Mouse (Mus musculus): ENCODE measurements at regions not wholly inside any gene's neighbourhood (a gene's known extent, or its start where the extent isn't known, plus 50 kb on each side); places are given as distances from the start of the nearest gene placed in this dataset.

- peak; percentile 87 to 91 for DNase-seq (ENCODE audit: extremely low spot score in 1 of 2, low spot score in 2 of 2)
- Histone ChIP-seq H3K27ac (peak overlapping the region; percentile 77), H3K4me3 (no peak overlapping the region)
- TF ChIP-seq CTCF (IDR thresholded peaks at IDR 0.05): peak; percentile 95
- intact Hi-C loops (cut with DNase I): loop anchor here (1.0 to 5.0 kb wide), 3 partner anchors 69 to 232 kb away; no protein-coding TSS in a partner anchor
Observed at GRCm38 (mm10) chr9:41461742-41462141, 300.2 kb upstream of the Ubash3b start.

DNA sequence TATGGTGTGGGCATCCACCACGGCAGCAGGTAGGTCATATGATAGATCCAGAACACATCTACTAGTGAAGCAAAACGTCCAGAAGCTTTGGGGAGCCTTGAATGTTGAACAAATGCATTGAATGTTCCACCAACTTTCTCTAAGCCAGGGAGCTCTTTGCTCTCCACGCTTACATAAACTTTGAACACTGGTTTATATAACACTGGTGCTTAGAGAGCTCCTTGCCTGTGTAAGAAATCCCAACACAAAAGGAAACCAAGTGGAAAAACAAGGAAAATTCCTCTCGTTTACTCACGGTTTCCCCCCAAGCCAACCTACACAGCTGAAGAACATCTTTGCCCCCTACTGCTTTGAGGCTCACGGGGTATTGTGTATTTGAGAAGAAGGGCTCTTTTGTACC is 299.2 kb upstream of the Ubash3b start:
- no peak for TF ChIP-seq CTCF (IDR thresholded peaks at IDR 0.05)
- intact Hi-C loops (cut with DNase I): loop anchor here (1.0 to 5.0 kb wide), 3 partner anchors 68 to 231 kb away; no protein-coding TSS in a partner anchor
- DNase-seq (ENCODE audit: extremely low spot score in 1 of 2, low spot score in 2 of 2): no peak
- Histone ChIP-seq H3K4me3 (no peak overlapping the region), H3K27ac (peak overlapping the region; percentile 77)

DNA sequence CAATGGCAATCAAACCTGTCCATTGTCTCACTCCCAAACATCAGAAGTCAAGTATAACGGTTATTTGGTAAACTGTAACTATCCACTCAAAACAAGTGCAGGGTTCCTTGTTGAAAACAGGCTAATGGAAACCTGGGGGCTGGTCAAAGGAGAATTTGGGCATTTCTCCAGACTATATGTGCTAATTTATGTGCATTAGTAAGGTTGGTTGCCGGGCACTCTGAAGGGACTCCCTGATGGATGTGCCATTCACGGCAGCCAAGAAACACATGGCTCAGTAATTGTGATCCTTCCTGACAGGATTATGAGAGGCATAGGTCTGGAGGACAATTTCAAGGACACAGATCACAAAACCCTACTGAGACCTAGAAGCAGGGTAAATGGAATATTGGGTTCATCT is 295.5 kb upstream of the Ubash3b start:
- Histone ChIP-seq H3K27ac (no peak overlapping the region), H3K4me3 (no peak overlapping the region)
- no peak for TF ChIP-seq CTCF (IDR thresholded peaks at IDR 0.05)
- no peak for DNase-seq (ENCODE audit: extremely low spot score in 1 of 2, low spot score in 2 of 2)
- intact Hi-C loops (cut with DNase I): no loop called here

GRCm38 (mm10) chr9:41451738-41452137 is 290.2 kb upstream of the Ubash3b start:
- no peak for DNase-seq (ENCODE audit: extremely low spot score in 1 of 2, low spot score in 2 of 2)
- no peak for TF ChIP-seq CTCF (IDR thresholded peaks at IDR 0.05)
- Histone ChIP-seq H3K4me3 (no peak overlapping the region), H3K27ac (no peak overlapping the region)
- intact Hi-C loops (cut with DNase I): no loop called here

GRCm38 (mm10) chr9:41449233-41449632 is 287.7 kb upstream of the Ubash3b start:
- no peak for TF ChIP-seq CTCF (IDR thresholded peaks at IDR 0.05)
- DNase-seq (ENCODE audit: extremely low spot score in 1 of 2, low spot score in 2 of 2): no peak
- Histone ChIP-seq H3K4me3 (no peak overlapping the region), H3K27ac (no peak overlapping the region)
- intact Hi-C loops (cut with DNase I): no loop called here

DNA sequence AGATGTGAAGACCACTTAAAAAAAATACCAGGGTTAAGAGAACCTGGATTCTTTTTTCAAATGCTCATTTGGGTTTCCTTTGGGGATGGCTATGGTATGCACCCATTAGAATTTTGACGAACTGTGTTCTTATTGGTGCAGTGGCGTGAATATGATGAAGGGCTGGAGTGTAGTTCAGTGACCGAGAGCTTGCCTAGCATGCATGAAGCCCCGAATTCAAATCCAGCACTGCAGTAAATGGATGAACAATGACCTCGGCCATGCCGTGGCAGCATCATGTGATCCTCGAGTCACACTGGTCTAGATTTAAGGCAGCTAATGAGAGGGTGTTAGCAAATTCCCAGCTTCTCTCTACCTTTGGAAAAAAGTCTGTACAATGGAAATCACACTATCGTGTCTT is 286.4 kb upstream of the Ubash3b start:
- intact Hi-C loops (cut with DNase I): loop anchor here (2.0 kb wide), 1 partner anchor 71 kb away; no protein-coding TSS in a partner anchor
- Histone ChIP-seq H3K27ac (peak overlapping the region; percentile 93), H3K4me3 (no peak overlapping the region)
- no peak for TF ChIP-seq CTCF (IDR thresholded peaks at IDR 0.05)
- DNase-seq (ENCODE audit: extremely low spot score in 1 of 2, low spot score in 2 of 2): no peak

GRCm38 (mm10) chr9:41447211-41447875 is 285.8 kb upstream of the Ubash3b start:
- Histone ChIP-seq H3K4me3 (no peak overlapping the region; the same call in 1 of the 2 replicates), H3K27ac (peak overlapping the region; percentile 93)
- TF ChIP-seq CTCF (IDR thresholded peaks at IDR 0.05): no peak
- intact Hi-C loops (cut with DNase I): loop anchor here (2.0 kb wide), 1 partner anchor 71 kb away; no protein-coding TSS in a partner anchor
- peak; percentile 46 to 49 for DNase-seq (ENCODE audit: extremely low spot score in 1 of 2, low spot score in 2 of 2)

GRCm38 (mm10) chr9:41446431-41447203 is 285.1 kb upstream of the Ubash3b start:
- intact Hi-C loops (cut with DNase I): loop anchor here (2.0 kb wide), 1 partner anchor 70 kb away; no protein-coding TSS in a partner anchor
- H3K4me3 ChIP-seq: 0 out of 2 replicates have a peak overlapping the region, but pooled peaks have one; percentile 13

DNA sequence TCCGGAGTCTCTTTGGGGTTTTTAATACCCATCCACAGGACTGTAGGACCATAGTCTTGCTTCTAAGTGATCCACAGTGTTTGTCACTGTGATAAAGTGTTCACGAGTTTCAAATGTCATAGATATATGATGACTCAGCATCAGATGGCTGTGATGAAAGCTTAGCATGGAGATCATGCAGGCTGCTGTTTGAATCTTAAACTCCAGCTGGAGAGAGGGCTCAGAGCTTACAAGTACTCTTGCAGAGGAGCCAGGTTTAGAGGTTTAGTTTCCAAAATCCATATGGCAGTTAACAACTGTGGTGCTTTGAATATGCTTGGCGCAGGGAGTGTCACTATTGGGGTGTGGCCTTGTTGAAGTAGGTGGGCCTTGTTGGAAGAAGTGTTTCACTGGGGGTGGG is 280.9 kb upstream of the Ubash3b start:
- TF ChIP-seq CTCF (IDR thresholded peaks at IDR 0.05): no peak
- intact Hi-C loops (cut with DNase I): no loop called here

More at GRCm38 (mm10) chr9:41446431-41447203, 285.1 kb upstream of the Ubash3b start:
- peak overlapping the region; percentile 93 for H3K27ac ChIP-seq
- peak; percentile 33 to 58 for DNase-seq (ENCODE audit: extremely low spot score in 1 of 2, low spot score in 2 of 2)
- no peak for TF ChIP-seq CTCF (IDR thresholded peaks at IDR 0.05)

GRCm38 (mm10) chr9:41439979-41440378 is 278.5 kb upstream of the Ubash3b start:
- Histone ChIP-seq H3K27ac (no peak overlapping the region), H3K4me3 (no peak overlapping the region)
- peak in 1 of 2 experiments; percentile 28 for DNase-seq (ENCODE audit: extremely low spot score in 1 of 2, low spot score in 2 of 2)
- no peak for TF ChIP-seq CTCF (IDR thresholded peaks at IDR 0.05)
- intact Hi-C loops (cut with DNase I): no loop called here

More for the DNA sequence above, 280.9 kb upstream of the Ubash3b start:
- Histone ChIP-seq H3K27ac (no peak overlapping the region), H3K4me3 (no peak overlapping the region)
- DNase-seq (ENCODE audit: extremely low spot score in 1 of 2, low spot score in 2 of 2): no peak

DNA sequence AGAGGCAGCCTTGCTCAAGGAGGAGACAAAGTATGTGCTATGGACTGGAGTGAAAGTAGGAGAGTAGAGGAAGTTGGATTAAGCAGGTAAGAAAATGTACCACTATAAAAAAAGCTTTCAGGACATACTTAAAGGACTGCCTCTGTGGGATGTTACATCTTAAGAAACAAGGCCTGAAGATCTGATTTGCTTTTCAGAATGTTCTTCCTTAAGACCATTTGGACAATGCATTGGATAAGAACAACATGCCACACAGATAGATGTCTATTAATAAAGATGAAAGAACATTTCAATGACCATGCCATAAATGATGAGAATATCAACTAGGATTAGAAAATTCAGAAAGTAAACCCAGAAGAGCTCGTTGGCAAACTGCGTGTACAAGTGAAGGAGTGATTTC is 276.6 kb upstream of the Ubash3b start:
- intact Hi-C loops (cut with DNase I): no loop called here
- no peak overlapping the region for H3K4me3 ChIP-seq
- no peak for DNase-seq (ENCODE audit: extremely low spot score in 1 of 2, low spot score in 2 of 2)
- no peak for TF ChIP-seq CTCF (IDR thresholded peaks at IDR 0.05)
- H3K27ac ChIP-seq: no peak overlapping the region

Measured in left cerebral cortex, adult 2 months (tissue).